Mouse (Mus musculus) hindbrain, embryonic 12.5 days (tissue): ENCODE measurements at regions not wholly inside any gene's neighbourhood (a gene's known extent, or its start where the extent isn't known, plus 50 kb on each side); places are given as distances from the start of the nearest gene placed in this dataset.
A peak's percentile ranks its signal among the peaks of the same experiment; 100 is the strongest.
"Not testable (repeated sequence)": the region's sequence is repeated elsewhere in the genome, so short reads cannot be mapped to it uniquely, and the experiment has no call there.

ENCODE experiments used
- ATAC-seq: fragments of 200-750 bp; cut with Nextera tagmentation; 2 replicates; pipeline ENCODE4 v1.8.0; 2017; ENCODE audit warnings: moderate TSS enrichment; ENCODE audit not compliant: low FRiP score
- H3K27ac ChIP-seq: fragments of 300-500 bp; sonication (generic); 2 replicates; pipeline ENCODE4 v1.5.1; 2016; ENCODE audit warnings: mild to moderate bottlenecking
- H3K27me3 ChIP-seq: fragments of 300-500 bp; sonication (generic); 2 replicates; pipeline ENCODE4 v1.6.1; 2016; ENCODE audit warnings: mild to moderate bottlenecking
- H3K36me3 ChIP-seq: fragments of 300-500 bp; sonication (generic); 2 replicates; pipeline ENCODE4 v1.6.1; 2016; ENCODE audit warnings: mild to moderate bottlenecking
- H3K4me1 ChIP-seq: fragments of 300-500 bp; sonication (generic); 2 replicates; pipeline ENCODE4 v1.6.1; 2016
- H3K4me2 ChIP-seq: fragments of 300-500 bp; sonication (generic); replicated peaks from 2 replicates; pipeline ENCODE4 v1.6.1; 2016; ENCODE audit warnings: mild to moderate bottlenecking
- H3K4me3 ChIP-seq: fragments of 300-500 bp; sonication (generic); 2 replicates; pipeline ENCODE4 v1.5.1; 2016; ENCODE audit warnings: mild to moderate bottlenecking
- H3K9ac ChIP-seq: fragments of 300-500 bp; sonication (generic); 2 replicates; pipeline ENCODE4 v1.6.1; 2016; ENCODE audit warnings: mild to moderate bottlenecking, moderate library complexity
- H3K9me3 ChIP-seq: fragments of 300-500 bp; sonication (generic); replicated peaks from 2 replicates; pipeline ENCODE4 v1.6.1; 2016; ENCODE audit warnings: mild to moderate bottlenecking
- WGBS: fragments of 180-500 bp; shearing (Covaris S2); methylation state at CpG from one replicate; pipeline ENCODE4 v1.1.7; 2016; 5-methylcytosine and 5-hydroxymethylcytosine counted together

- Histone ChIP-seq H3K4me1 (no peaks in the 10 kb centered on the region), H3K9me3 (no peaks in the 10 kb centered on the region), H3K27ac (no peak overlapping the region), H3K4me3 (no peak overlapping the region), H3K9ac (no peak overlapping the region), H3K4me2 (no peak overlapping the region), H3K36me3 (no peaks in the 10 kb centered on the region), H3K27me3 (no peaks in the 10 kb centered on the region)
- WGBS = 55% methylated on average over 5 of the region's 5 CpGs
- ATAC-seq = no peak
These were observed 135.7 kb upstream of the Tlr4 start for GRCm38 (mm10) chr4:66691598-66692220.

- H3K4me1 ChIP-seq = no peaks in the 10 kb centered on the region
- no peaks in the 10 kb centered on the region for H3K36me3 ChIP-seq
- H3K4me2 ChIP-seq = no peak overlapping the region
- peak overlapping the region; percentile 60 for H3K27ac ChIP-seq
- WGBS = 53% methylated on average over 4 of the region's 4 CpGs
- H3K4me3 ChIP-seq = no peak overlapping the region
- no peak overlapping the region for H3K9ac ChIP-seq
- no peaks in the 10 kb centered on the region for H3K9me3 ChIP-seq
- no peaks in the 10 kb centered on the region for H3K27me3 ChIP-seq
- peak; percentile 79; the same call in 1 of the 2 replicates for ATAC-seq
These were observed 133.3 kb upstream of the Tlr4 start for GRCm38 (mm10) chr4:66693982-66694578.

- no peaks in the 10 kb centered on the region for H3K36me3 ChIP-seq
- H3K9me3 ChIP-seq = no peaks in the 10 kb centered on the region
- WGBS = 76% methylated on average over 6 of the region's 6 CpGs
- no peak overlapping the region for H3K4me2 ChIP-seq
- H3K4me3 ChIP-seq = no peak overlapping the region
- peaks cover 4% of the 10 kb centered on the region; the same call in 1 of the 2 replicates for H3K4me1 ChIP-seq
- H3K9ac ChIP-seq = no peak overlapping the region
- no peaks in the 10 kb centered on the region for H3K27me3 ChIP-seq
- ATAC-seq = peak; percentile 94
- H3K27ac ChIP-seq = peak overlapping the region; percentile 35; the same call in 1 of the 2 replicates
These were observed 111.3 kb upstream of the Tlr4 start for GRCm38 (mm10) chr4:66715821-66716760.

GRCm38 (mm10) chr4:66737407-66737806, 90.0 kb upstream of the Tlr4 start:
- no peak overlapping the region for H3K4me3 ChIP-seq
- H3K9ac ChIP-seq = no peak overlapping the region
- no peaks in the 10 kb centered on the region for H3K9me3 ChIP-seq
- H3K27me3 ChIP-seq = no peaks in the 10 kb centered on the region
- no peak for ATAC-seq
- H3K36me3 ChIP-seq = no peaks in the 10 kb centered on the region
- no peaks in the 10 kb centered on the region for H3K4me1 ChIP-seq
- H3K27ac ChIP-seq = no peak overlapping the region
- 11% methylated on average over 2 of the region's 2 CpGs for WGBS
- no peak overlapping the region for H3K4me2 ChIP-seq

DNA sequence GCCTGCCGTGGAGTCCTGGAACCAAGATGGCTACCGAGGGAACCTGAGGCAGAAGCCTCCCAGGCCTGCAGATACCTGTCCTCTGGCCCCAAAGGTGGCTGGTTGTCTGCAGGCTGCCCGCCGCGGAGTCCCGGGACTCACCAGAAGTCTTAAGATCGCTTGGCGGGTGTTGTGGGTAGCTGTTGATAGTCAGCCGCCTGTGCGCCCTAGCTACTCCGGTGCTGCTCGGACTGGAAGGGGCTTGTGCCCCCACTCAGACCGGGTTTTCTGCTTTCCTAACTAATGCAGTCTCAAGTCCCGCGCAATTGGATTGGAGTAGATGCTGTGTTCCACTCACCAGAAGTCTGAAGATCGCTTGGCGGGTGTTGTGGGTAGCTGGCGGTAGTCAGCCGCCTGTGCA, 84.0 kb upstream of the Tlr4 start:
- not testable (repeated sequence) for H3K4me1 ChIP-seq, H3K27ac ChIP-seq, H3K27me3 ChIP-seq, ATAC-seq, H3K4me3 ChIP-seq, H3K9me3 ChIP-seq, H3K36me3 ChIP-seq, H3K4me2 ChIP-seq, H3K9ac ChIP-seq
- 94% methylated on average over 19 of the region's 19 CpGs for WGBS

GRCm38 (mm10) chr4:66768762-66769161, 58.6 kb upstream of the Tlr4 start:
- Histone ChIP-seq H3K9ac (no peak overlapping the region), H3K9me3 (no peaks in the 10 kb centered on the region), H3K4me1 (no peaks in the 10 kb centered on the region), H3K27ac (no peak overlapping the region), H3K36me3 (no peaks in the 10 kb centered on the region), H3K4me2 (no peak overlapping the region), H3K27me3 (no peaks in the 10 kb centered on the region), H3K4me3 (no peak overlapping the region)
- ATAC-seq = no peak
- WGBS = 35% methylated on average over 4 of the region's 4 CpGs
